In the genomic region with DNA sequence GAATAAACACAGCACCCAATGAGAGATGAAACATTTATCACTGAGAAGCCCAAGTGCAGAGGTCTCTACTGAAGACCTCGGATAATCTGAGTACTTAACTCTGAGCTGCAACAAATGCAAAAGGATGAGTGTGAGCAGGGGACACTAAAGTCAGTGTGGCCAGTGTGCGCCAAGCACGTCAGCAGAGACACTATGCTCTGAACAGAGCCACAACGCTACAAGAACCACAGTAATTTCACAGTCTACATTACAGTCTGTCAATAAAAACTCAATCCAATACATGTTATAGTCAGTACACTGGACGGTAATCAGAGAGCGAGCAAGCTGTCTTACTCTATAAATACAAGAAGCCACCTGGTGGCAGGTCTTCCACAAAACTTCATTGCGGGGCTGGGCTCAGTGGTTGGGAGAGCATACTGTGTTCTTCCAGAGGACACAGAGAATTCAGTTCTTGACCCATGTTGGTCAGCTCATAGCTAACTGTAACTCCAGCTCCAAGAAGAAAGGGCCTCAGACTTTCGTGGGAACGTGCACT, we compare ENCODE assay signal across 11 mouse cellular contexts. TPM values are rescaled to one million over a fixed set of nuclear protein-coding genes. Genes with fewer than 3 reads are reported as not detected.
DNase-seq lines count a peak whose midpoint lies in the region; ATAC-seq and TF ChIP-seq lines count a peak whose summit lies in the region.
"Had no signal": no experiment of that assay in that cellular context is flagged by ENCODE, and none has a peak within 500 bp of the region (broad histone marks: within the 10 kb centered on the region; RNA-seq: fewer than 3 reads in every experiment).

No protein-coding gene starts in this region.

- peaks cover 72% of the 10 kb centered on the region for H3K36me3 ChIP-seq in intestine, embryonic 14.5 days (ENCODE audit: control insufficient read depth, insufficient read depth, low read length)
- H3K36me3 ChIP-seq in intestine, embryonic 15.5 days = peaks cover 27% of the 10 kb centered on the region
- peaks cover 32% of the 10 kb centered on the region for H3K36me3 ChIP-seq in midbrain, postnatal 0 days (ENCODE audit: insufficient read depth, low read length)
- peaks cover 21% of the 10 kb centered on the region for H3K36me3 ChIP-seq in midbrain, embryonic 15.5 days (replicated peaks)
- H3K36me3 ChIP-seq in liver, embryonic 11.5 days (ENCODE audit: control insufficient read depth, insufficient read depth, low read length) = peaks cover 21% of the 10 kb centered on the region

- no peaks in the 10 kb centered on the region for H3K27me3 ChIP-seq in intestine, embryonic 14.5 days (replicated peaks; ENCODE audit: control insufficient read depth, insufficient read depth, low read length)
- H3K27me3 ChIP-seq in intestine, embryonic 15.5 days (replicated peaks) = no peaks in the 10 kb centered on the region
- H3K27me3 ChIP-seq in midbrain, postnatal 0 days (ENCODE audit: insufficient read depth, low read length) = no peaks in the 10 kb centered on the region
- H3K27me3 ChIP-seq in midbrain, embryonic 15.5 days (replicated peaks) = no peaks in the 10 kb centered on the region
- no peaks in the 10 kb centered on the region for H3K27me3 ChIP-seq in liver, embryonic 11.5 days (replicated peaks; ENCODE audit: control insufficient read depth, insufficient read depth, low read length)
- H3K27me3 ChIP-seq: forebrain, embryonic 13.5 days had no signal

- H3K9ac ChIP-seq in intestine, embryonic 14.5 days (ENCODE audit: low read length) = no peak overlapping the region
- H3K9ac ChIP-seq in intestine, embryonic 15.5 days = no peak overlapping the region
- no peak overlapping the region for H3K9ac ChIP-seq in midbrain, postnatal 0 days (replicated peaks; ENCODE audit: low read length, poor library complexity, severe bottlenecking)
- no peak overlapping the region for H3K9ac ChIP-seq in midbrain, embryonic 15.5 days
- no peak overlapping the region for H3K9ac ChIP-seq in liver, embryonic 11.5 days (ENCODE audit: low read depth, low read length)
- H3K9ac ChIP-seq: forebrain, embryonic 13.5 days had no signal

- WGBS in intestine, embryonic 14.5 days = 74% methylated on average over 9 of the region's 9 CpGs
- 76% methylated on average over 9 of the region's 9 CpGs for WGBS in intestine, embryonic 15.5 days
- 83% methylated on average over 9 of the region's 9 CpGs for WGBS in midbrain, postnatal 0 days
- WGBS in midbrain, embryonic 15.5 days = 87% methylated on average over 9 of the region's 9 CpGs
- WGBS in liver, embryonic 11.5 days = 82% methylated on average over 9 of the region's 9 CpGs

- no peaks in the 10 kb centered on the region for H3K9me3 ChIP-seq in intestine, embryonic 14.5 days (ENCODE audit: control insufficient read depth, low read length)
- no peaks in the 10 kb centered on the region for H3K9me3 ChIP-seq in intestine, embryonic 15.5 days
- no peaks in the 10 kb centered on the region for H3K9me3 ChIP-seq in midbrain, postnatal 0 days (ENCODE audit: low read length)
- H3K9me3 ChIP-seq in midbrain, embryonic 15.5 days = no peaks in the 10 kb centered on the region
- H3K9me3 ChIP-seq in liver, embryonic 11.5 days (ENCODE audit: control insufficient read depth, low read length) = no peaks in the 10 kb centered on the region
- H3K9me3 ChIP-seq: forebrain, embryonic 13.5 days had no signal

- no peak overlapping the region for H3K27ac ChIP-seq in intestine, embryonic 14.5 days (ENCODE audit: low read depth)
- H3K27ac ChIP-seq in intestine, embryonic 15.5 days = no peak overlapping the region
- H3K27ac ChIP-seq in midbrain, postnatal 0 days (ENCODE audit: low read depth, low read length) = no peak overlapping the region
- no peak overlapping the region for H3K27ac ChIP-seq in midbrain, embryonic 15.5 days
- H3K27ac ChIP-seq in liver, embryonic 11.5 days (ENCODE audit: low read depth, low read length) = no peak overlapping the region
- H3K27ac ChIP-seq: forebrain, embryonic 13.5 days had no signal

- peak; percentile 49 for DNase-seq in intestine, embryonic 14.5 days (ENCODE audit: low spot score)
- peak; percentile 23 for DNase-seq in midbrain, postnatal 0 days (ENCODE audit: low spot score)
- DNase-seq in liver, embryonic 11.5 days (ENCODE audit: low spot score) = no peak
- DNase-seq in gastrocnemius, adult 8-10 months (ENCODE audit: low spot score in 2 of 2) = no peak
- DNase-seq in ovary, adult 18-20 months (ENCODE audit: low spot score) = no peak
- DNase-seq: kidney, postnatal 36 days; thymus, postnatal 14 days had no signal

- no peaks in the 10 kb centered on the region for H3K4me1 ChIP-seq in intestine, embryonic 14.5 days (replicated peaks; ENCODE audit: control insufficient read depth, insufficient read depth, low read length)
- H3K4me1 ChIP-seq in intestine, embryonic 15.5 days (replicated peaks) = no peaks in the 10 kb centered on the region
- no peaks in the 10 kb centered on the region for H3K4me1 ChIP-seq in midbrain, postnatal 0 days (ENCODE audit: insufficient read depth, low read length)
- H3K4me1 ChIP-seq in midbrain, embryonic 15.5 days = no peaks in the 10 kb centered on the region
- H3K4me1 ChIP-seq in liver, embryonic 11.5 days (replicated peaks; ENCODE audit: control insufficient read depth, insufficient read depth, low read length) = no peaks in the 10 kb centered on the region
- H3K4me1 ChIP-seq: forebrain, embryonic 13.5 days had no signal

- H3K4me2 ChIP-seq in intestine, embryonic 14.5 days (ENCODE audit: low read length) = no peak overlapping the region
- no peak overlapping the region for H3K4me2 ChIP-seq in intestine, embryonic 15.5 days (replicated peaks)
- no peak overlapping the region for H3K4me2 ChIP-seq in midbrain, postnatal 0 days (ENCODE audit: low read depth, low read length, poor library complexity, severe bottlenecking)
- H3K4me2 ChIP-seq in midbrain, embryonic 15.5 days = no peak overlapping the region
- no peak overlapping the region for H3K4me2 ChIP-seq in liver, embryonic 11.5 days
- H3K4me2 ChIP-seq: forebrain, embryonic 13.5 days had no signal

- no peak overlapping the region for H3K4me3 ChIP-seq in intestine, embryonic 14.5 days (ENCODE audit: low read depth, low read length)
- no peak overlapping the region for H3K4me3 ChIP-seq in intestine, embryonic 15.5 days (replicated peaks)
- H3K4me3 ChIP-seq in midbrain, postnatal 0 days (ENCODE audit: low read depth, low read length) = no peak overlapping the region
- H3K4me3 ChIP-seq in midbrain, embryonic 15.5 days = no peak overlapping the region
- H3K4me3 ChIP-seq in liver, embryonic 11.5 days (ENCODE audit: low read depth, low read length) = no peak overlapping the region
- H3K4me3 ChIP-seq: forebrain, embryonic 13.5 days had no signal

- no peak for ATAC-seq in intestine, embryonic 14.5 days (replicated peaks; ENCODE audit: low FRiP score, low TSS enrichment, low read depth)
- no peak for ATAC-seq in intestine, embryonic 15.5 days
- no peak for ATAC-seq in midbrain, postnatal 0 days (ENCODE audit: low FRiP score)
- no peak for ATAC-seq in midbrain, embryonic 15.5 days (replicated peaks)
- ATAC-seq in liver, embryonic 11.5 days (replicated peaks; ENCODE audit: low FRiP score) = peak; percentile 16; the same call in 1 of the 2 replicates
- ATAC-seq: activated CD4-positive, CD25-positive, alpha-beta regulatory T cell, adult 4 months; forebrain, embryonic 13.5 days had no signal

- peak; percentile 43 for TF ChIP-seq CTCF in midbrain, postnatal 0 days (IDR thresholded peaks at IDR 0.05)

RNA-seq across cellular contexts. Expression of a gene that starts 18.9 kb away (rescaled TPM):
- 6.9 and 7.5 TPM in 2 replicates for polyA plus RNA-seq in intestine, embryonic 14.5 days (2014; fragmentation: Nextera tagmentation; extraction: Ambion mirVana)
- 5.5 and 8.1 TPM in 2 replicates for polyA plus RNA-seq in intestine, embryonic 15.5 days (2015; fragmentation: Nextera tagmentation; extraction: Ambion mirVana)
- total RNA-seq in midbrain, postnatal 0 days (2014; rRNA removed) = 30.2 and 44.0 TPM in 2 replicates
- polyA plus RNA-seq in midbrain, postnatal 0 days (2015; fragmentation: Nextera tagmentation; extraction: Ambion mirVana) = 9.8 and 11.4 TPM in 2 replicates
- polyA plus RNA-seq in midbrain, embryonic 15.5 days (2015; fragmentation: Nextera tagmentation; extraction: Ambion mirVana) = 8.7 and 11.9 TPM in 2 replicates
- 5.1 and 5.3 TPM in 2 replicates for polyA plus RNA-seq in liver, embryonic 11.5 days (2014; fragmentation: Nextera tagmentation; extraction: Ambion mirVana)
- total RNA-seq in gastrocnemius, adult 8-10 months (2022) = 10 to 100 TPM; 51.9 to 61.4 (median 57.4) TPM

RNA-seq across cellular contexts. Expression of a gene that starts 45.2 kb away (rescaled TPM):
- polyA plus RNA-seq in intestine, embryonic 14.5 days (2014; fragmentation: Nextera tagmentation; extraction: Ambion mirVana) = 64.1 and 66.1 TPM in 2 replicates
- polyA plus RNA-seq in intestine, embryonic 15.5 days (2015; fragmentation: Nextera tagmentation; extraction: Ambion mirVana) = 57.7 and 66.6 TPM in 2 replicates
- 6.5 and 11.0 TPM in 2 replicates for total RNA-seq in midbrain, postnatal 0 days (2014; rRNA removed)
- polyA plus RNA-seq in midbrain, postnatal 0 days (2015; fragmentation: Nextera tagmentation; extraction: Ambion mirVana) = 27.2 and 28.3 TPM in 2 replicates
- polyA plus RNA-seq in midbrain, embryonic 15.5 days (2015; fragmentation: Nextera tagmentation; extraction: Ambion mirVana) = 33.4 and 34.7 TPM in 2 replicates
- 61.6 and 72.9 TPM in 2 replicates for polyA plus RNA-seq in liver, embryonic 11.5 days (2014; fragmentation: Nextera tagmentation; extraction: Ambion mirVana)
- 10 to 100 TPM; 36.2 to 53.7 (median 42.1) TPM for total RNA-seq in gastrocnemius, adult 8-10 months (2022)

Comparison
In these comparisons a context has a peak if more than half of its experiments do, and no peak if none do; other contexts are left out.
1. DNase-seq: peak in intestine, embryonic 14.5 days (single experiment) and midbrain, postnatal 0 days (single experiment); none in liver, embryonic 11.5 days (single experiment), gastrocnemius, adult 8-10 months (0 of 2) and ovary, adult 18-20 months (single experiment).